Mouse (Mus musculus): ENCODE measurements around the gene Slc26a5.

DNA sequence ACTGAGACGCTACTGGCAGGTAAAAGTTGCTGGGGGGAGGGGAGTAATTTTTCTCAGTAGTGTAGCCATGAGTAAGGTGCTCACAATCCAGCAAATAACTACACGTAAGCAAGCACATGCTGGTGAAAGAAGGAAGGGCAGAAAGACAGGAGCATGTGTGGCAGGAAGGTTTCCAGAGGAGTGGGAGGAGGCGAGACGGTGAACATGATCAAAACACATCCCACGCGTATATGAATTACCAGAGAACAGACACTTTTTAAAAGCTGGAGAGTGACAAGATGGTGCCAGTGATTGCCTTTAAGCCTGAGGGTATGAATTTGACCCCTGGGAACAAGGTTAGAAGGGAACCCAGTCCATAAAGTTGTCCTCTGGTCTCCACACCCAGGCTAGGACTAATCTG is 95.6 kb downstream of the Slc26a5 start:
- TF ChIP-seq CTCF (IDR thresholded peaks at IDR 0.05; ENCODE audit: low read depth, low read length), result no peak
- no peak for TF ChIP-seq POLR2A (IDR thresholded peaks at IDR 0.05; ENCODE audit: insufficient read depth, low read length)
